Mouse (Mus musculus): ENCODE data around the gene Mettl22.

The Mettl22 gene

GRCm38 (mm10) chr16:8470603-8471481 lies at the start of gene Mettl22:
Mettl22 (plus strand) TSS chr16:8470788.
- in situ Hi-C loops (cut with MboI; ENCODE audit: unreplicated experiment in 2 of 2) = no loop called here

DNA sequence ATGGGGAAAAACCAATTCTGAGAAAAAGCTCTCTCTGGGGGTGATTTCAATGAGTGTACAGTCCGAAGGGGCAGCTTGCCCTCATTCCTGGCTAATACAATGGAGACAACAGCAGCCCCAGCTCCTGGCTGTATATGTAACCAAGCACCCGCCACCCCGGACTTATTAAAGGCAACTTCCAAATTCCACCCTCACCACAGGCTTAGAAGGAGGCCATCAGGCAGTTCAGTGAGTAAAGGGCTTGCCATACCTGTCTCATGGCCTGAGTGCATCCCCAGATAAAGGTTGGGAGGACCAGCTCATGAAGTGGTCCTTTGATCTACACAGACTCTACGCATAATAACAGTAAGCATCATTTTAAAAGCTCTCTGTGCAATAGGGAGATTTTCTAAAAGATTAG lies 49.7 kb upstream of the Mettl22 start:
- in situ Hi-C loops (cut with MboI; ENCODE audit: unreplicated experiment in 2 of 2) = loop anchor here in 1 of 2 experiments (25.0 kb wide), 2 partner anchors 1841 to 1966 kb away; partner anchors contain the start of gene Tekt5

DNA sequence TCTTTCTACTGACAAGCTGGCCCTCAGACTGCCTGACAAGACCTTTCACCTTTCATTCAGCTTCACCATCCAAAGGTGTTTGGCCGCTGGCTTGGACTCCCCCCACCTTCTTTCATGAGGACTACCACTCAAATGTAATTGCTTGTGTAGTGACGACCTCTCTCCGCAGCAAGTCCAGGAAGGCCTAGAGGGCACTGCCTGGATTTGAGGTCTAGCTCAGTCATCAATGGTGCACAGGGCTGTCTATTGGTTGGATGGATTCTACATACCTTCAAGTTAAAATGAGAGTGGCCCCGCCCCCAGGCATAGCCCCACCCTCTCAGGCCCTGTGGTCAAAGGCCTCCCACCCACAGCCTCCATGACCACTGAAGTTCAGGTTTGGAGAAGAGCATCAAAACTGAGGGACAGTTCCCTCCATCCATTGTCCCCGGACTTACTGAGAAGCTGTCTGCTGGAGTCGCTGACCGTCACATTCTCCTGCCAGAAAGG lies 46.9 kb upstream of the Mettl22 start:
- in situ Hi-C loops (cut with MboI; ENCODE audit: unreplicated experiment in 2 of 2) = loop anchor here in 1 of 2 experiments (25.0 kb wide), 2 partner anchors 1839 to 1964 kb away; partner anchors contain the start of gene Tekt5

DNA sequence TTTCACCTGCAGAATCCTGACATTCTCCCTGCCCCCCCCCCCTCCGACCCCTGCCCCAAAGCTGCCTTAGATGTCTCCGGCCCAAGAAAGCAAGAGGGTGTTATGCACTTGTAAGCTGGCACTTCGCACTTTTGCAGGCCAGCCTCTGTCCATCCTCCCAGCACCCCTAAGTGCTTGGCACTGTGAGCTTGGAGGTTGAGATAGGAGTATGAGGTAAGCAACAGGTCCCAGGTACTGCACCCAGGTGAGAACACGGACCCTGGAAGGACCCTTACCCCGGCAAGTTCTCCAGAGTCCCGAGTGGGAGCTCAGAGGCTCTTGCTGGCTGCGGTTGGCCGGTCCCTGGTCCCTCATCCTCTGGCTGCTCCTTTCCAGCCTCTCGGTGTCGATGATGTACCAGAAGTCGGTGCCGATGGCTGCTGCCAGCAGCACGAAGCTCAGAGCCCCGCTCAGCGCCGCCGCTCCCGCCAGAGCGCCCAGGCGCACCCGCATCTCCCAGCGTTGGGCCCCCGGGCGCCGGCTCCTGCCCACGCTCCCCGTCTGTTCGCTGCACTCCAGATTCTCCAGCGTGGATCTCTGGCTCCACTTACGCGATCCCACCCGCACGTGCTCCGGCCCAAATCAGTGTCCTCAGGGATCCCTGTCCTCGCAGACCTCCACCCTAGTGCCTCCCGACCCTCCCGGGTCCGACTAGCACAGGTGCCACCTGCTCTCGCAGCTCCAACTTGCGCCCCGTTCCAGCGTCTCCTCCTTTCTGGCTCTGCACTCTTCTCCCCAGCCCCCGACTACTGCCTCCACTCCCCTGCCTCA lies 46.2 kb upstream of the Mettl22 start:
- in situ Hi-C loops (cut with MboI; ENCODE audit: unreplicated experiment in 2 of 2) = loop anchor here in 1 of 2 experiments (25.0 kb wide), 2 partner anchors 1838 to 1963 kb away; partner anchors contain the start of gene Tekt5

DNA sequence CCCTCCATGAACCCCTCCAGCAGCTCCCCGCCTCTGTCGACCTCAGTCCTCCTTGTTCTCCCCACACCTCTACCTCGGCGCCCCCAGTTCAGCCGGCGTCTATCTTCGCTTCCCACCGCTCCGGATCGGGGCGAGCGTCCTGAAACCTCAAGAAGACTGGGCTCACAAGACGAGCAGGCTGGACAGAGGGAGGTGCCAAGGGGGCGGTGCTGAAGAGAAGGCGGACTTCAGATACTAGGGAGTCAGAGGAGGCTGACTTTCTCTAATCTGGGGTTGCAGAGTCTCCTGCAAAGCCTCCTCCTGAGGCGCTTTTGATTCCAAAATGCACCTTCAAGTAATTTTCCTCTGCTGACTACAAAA lies 45.6 kb upstream of the Mettl22 start, which contains the start of gene Tmem114:
TSS of gene Tmem114 (minus strand) at position 166 of the 360 bp plus-strand sequence.
- in situ Hi-C loops (cut with MboI; ENCODE audit: unreplicated experiment in 2 of 2) = loop anchor here in 1 of 2 experiments (25.0 kb wide), 2 partner anchors 1837 to 1962 kb away; partner anchors contain the start of gene Tekt5

DNA sequence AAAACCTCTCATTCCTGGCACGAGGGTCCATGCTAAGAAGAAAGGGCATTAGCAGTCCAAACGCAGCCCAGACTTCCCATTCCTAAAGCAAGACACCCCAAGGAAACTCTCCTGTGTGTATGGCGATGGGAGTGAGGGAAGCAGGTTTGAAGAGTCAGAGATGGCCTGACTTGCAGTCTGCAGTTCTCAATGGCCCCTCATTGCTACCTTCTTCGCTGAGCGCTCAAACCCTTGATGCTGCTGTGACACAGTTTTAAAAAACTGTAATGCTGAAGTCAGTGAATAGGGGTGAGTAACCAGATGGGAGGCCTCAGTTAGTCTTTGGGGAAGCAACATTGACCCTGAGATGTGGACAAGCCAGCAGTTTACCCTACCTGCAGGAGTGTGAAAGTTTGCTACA lies 44.9 kb upstream of the Mettl22 start:
- in situ Hi-C loops (cut with MboI; ENCODE audit: unreplicated experiment in 2 of 2) = no loop called here

- in situ Hi-C loops (cut with MboI; ENCODE audit: unreplicated experiment in 2 of 2) = no loop called here
Measured at GRCm38 (mm10) chr16:8429531-8429930, 41.1 kb upstream of the Mettl22 start.

DNA sequence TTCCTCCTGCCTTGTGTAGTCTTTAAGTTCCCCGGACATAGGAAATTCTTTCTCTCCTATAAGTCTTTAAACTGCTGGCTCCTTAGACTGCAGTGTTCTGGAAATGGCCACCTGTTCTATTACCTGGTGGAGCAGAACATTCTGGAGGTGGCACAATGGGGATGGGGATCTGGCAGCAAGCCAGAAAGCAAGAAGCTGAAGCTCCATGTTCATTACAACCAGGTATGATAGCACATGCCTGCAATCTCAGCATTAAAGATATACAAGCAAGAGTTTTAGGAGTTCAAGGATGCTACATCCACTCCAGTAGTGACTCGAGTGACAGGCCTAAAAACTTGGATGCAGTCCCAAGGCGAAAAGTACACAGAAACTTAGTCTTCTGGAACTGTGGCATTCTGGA lies 38.0 kb upstream of the Mettl22 start:
- in situ Hi-C loops (cut with MboI; ENCODE audit: unreplicated experiment in 2 of 2) = no loop called here

- in situ Hi-C loops (cut with MboI; ENCODE audit: unreplicated experiment in 2 of 2) = no loop called here
Measured at GRCm38 (mm10) chr16:8444911-8445310, 25.7 kb upstream of the Mettl22 start.

DNA sequence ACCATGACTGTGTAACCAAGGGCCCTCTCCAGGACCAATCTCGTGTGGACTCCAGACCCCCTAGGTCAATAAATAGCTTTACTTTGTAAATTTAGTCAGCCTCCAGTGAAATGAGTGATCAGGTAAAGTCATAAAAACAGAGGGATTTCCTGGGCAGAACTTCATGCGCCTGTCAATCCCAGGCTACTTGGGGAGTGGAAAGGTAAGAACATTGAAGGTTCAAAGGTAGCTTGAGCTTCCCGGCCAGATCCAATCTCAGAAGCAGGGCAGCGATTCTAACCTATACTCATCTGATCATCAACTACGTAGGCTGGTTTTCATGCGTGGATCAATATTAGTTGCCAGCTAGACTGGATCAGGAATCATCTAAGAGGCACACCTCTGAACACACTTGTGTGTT lies 24.3 kb upstream of the Mettl22 start:
- in situ Hi-C loops (cut with MboI; ENCODE audit: unreplicated experiment in 2 of 2) = no loop called here

- in situ Hi-C loops (cut with MboI; ENCODE audit: unreplicated experiment in 2 of 2) = no loop called here
Measured at GRCm38 (mm10) chr16:8453301-8453700, 17.3 kb upstream of the Mettl22 start.

- in situ Hi-C loops (cut with MboI; ENCODE audit: unreplicated experiment in 2 of 2) = no loop called here
Measured at GRCm38 (mm10) chr16:8455221-8455620, 15.4 kb upstream of the Mettl22 start.

DNA sequence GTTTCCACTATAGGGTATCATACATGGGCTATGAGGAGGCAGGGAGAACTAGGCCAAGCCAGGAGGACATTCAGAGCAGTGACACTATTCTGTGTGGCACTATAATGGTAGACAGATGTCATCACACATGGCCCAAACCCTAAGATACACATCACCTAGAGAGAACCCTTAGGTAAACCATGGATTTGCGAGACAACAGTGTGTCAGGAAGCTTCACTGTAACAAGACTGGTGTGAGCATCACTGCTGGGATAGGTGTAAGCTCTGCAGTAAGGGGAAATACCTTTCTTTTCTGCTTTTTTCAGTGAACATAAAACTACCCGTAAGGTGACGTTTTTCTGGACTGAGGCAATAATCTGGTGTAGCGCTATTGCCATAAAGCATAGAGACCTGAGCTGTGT lies 12.2 kb upstream of the Mettl22 start:
- in situ Hi-C loops (cut with MboI; ENCODE audit: unreplicated experiment in 2 of 2) = no loop called here

GRCm38 (mm10) chr16:8459098-8459497 lies 11.5 kb upstream of the Mettl22 start:
- in situ Hi-C loops (cut with MboI; ENCODE audit: unreplicated experiment in 2 of 2) = no loop called here

DNA sequence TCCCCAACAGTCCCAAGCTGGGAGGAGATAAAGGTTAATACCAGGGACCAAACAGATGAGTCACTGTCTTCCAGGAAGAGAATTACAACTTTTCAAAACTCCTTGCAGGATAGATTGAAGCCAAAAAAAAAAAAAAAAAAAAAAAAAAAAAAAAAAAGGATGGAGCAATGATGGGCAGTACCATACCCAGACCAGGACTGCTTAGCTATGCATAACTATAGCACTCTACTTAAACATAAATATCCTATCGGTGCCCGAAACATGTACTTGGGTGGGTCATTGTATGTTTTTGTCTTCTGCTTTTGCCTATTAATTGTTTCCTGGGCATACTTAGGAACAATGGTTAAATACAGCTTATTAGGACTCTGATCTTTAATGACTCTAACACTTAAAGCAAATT lies 456 bp upstream of the Mettl22 start:
- in situ Hi-C loops (cut with MboI; ENCODE audit: unreplicated experiment in 2 of 2) = no loop called here

DNA sequence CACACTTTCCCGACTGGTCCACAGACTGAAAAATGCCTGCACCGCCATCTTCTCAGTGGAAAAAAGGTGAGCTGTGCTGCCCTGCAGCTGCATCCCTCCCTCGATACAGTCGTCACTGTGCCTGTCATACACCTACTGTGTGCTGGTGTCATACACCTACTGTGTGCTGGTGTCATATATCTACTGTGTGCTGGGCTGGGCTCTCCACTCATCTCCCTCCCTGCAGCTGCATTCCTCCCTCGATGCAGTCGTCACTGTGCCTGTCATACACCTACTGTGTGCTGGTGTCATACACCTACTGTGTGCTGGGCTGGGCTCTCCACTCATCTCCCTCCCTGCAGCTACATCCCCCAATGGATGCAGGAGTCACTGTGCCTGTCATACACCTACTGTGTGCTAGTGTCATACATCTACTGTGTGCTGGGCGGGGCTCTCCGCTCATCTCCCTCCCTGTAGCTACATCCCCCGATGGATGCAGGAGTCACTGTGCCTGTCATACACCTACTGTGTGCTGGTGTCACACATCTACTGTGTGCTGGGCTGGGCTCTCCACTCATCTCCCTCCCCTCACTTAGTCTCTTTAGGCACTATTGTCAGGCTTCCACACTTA lies 16.9 kb downstream of the Mettl22 start:
- in situ Hi-C loops (cut with MboI; ENCODE audit: unreplicated experiment in 2 of 2) = no loop called here

- in situ Hi-C loops (cut with MboI; ENCODE audit: unreplicated experiment in 2 of 2) = no loop called here
Measured at GRCm38 (mm10) chr16:8489340-8489739, 18.8 kb downstream of the Mettl22 start.

- in situ Hi-C loops (cut with MboI; ENCODE audit: unreplicated experiment in 2 of 2) = loop anchor here (5.0 to 10.0 kb wide), 7 partner anchors 75 to 380 kb away; no protein-coding TSS in a partner anchor
Measured at GRCm38 (mm10) chr16:8491743-8492490, 21.3 kb downstream of the Mettl22 start.

DNA sequence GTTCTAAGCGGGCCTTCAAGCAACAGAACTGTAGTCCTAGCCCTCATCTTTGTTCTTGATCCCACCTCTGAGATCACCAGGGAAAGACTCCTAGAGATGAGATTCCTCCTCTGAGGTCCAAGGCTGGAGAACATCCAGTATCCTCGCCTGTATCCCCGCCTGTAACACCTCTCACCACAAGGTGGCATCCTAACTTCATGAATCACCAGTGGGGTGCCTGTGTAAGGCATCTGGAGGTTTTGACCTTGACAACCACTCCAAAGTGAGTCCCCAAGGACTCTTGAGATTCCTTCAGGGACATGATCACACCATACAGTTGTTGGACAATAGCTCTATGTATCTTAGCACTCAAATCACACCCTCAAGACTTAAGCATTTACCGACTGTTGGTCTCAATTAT lies 23.7 kb downstream of the Mettl22 start:
- in situ Hi-C loops (cut with MboI; ENCODE audit: unreplicated experiment in 2 of 2) = loop anchor here (5.0 to 10.0 kb wide), 7 partner anchors 77 to 378 kb away; no protein-coding TSS in a partner anchor

- in situ Hi-C loops (cut with MboI; ENCODE audit: unreplicated experiment in 2 of 2) = loop anchor here in 1 of 2 experiments (10.0 kb wide), 1 partner anchor 268 kb away; no protein-coding TSS in a partner anchor
Measured at GRCm38 (mm10) chr16:8496967-8497366, 26.4 kb downstream of the Mettl22 start.
